Mouse (Mus musculus) heart, postnatal 4 days (tissue): ENCODE measurements around the gene Myrip. TPM values are rescaled to one million over a fixed set of nuclear protein-coding genes. Genes with fewer than 3 reads are reported as not detected.

Source experiments
- DNase-seq: peaks from one replicate; pipeline ENCODE4 v3.0.0; 2021
- total RNA-seq, 2 experiments: library from RNA; stranded (reverse); gene quantifications; 2 replicates each; pipeline ENCODE4 v1.2.3; 2021

Myrip gene
- total RNA-seq, 2 experiments from 2014 or later: 1.2 to 1.3 TPM

- DNase-seq: no peak
Observed at GRCm38 (mm10) chr9:120338172-120338571, 36.9 kb downstream of the Myrip start.

GRCm38 (mm10) chr9:120339975-120340695, 38.8 kb downstream of the Myrip start:
- DNase-seq: no peak

GRCm38 (mm10) chr9:120343123-120343790, 41.9 kb downstream of the Myrip start:
- DNase-seq: no peak

DNA sequence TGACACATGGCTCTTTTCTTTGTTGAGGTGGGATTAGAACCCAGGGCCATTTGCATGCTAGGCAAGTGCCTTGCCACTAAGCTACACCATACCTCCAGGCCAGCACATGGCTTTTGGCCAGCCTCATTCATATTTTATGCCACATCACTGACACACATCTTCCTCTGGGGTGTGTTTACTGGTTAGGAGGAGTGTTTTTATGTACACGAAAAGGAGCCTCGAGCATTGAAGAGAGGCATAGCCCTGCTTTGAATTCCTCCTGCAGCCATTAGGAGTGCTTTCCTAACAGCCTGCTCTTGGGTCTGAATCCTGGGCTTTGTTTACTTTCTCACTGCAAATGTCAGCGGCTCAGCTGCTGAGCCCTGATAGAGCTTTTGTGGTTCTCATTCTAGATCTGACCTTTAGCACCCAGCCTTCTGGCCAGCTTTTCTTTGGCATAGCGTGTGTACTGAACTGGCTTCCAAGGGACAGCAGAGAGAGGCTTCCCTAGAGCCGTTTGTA, 44.4 kb downstream of the Myrip start:
- DNase-seq: peak; percentile 40

- peak; percentile 48 for DNase-seq
Observed at GRCm38 (mm10) chr9:120349145-120349544, 47.8 kb downstream of the Myrip start.

DNA sequence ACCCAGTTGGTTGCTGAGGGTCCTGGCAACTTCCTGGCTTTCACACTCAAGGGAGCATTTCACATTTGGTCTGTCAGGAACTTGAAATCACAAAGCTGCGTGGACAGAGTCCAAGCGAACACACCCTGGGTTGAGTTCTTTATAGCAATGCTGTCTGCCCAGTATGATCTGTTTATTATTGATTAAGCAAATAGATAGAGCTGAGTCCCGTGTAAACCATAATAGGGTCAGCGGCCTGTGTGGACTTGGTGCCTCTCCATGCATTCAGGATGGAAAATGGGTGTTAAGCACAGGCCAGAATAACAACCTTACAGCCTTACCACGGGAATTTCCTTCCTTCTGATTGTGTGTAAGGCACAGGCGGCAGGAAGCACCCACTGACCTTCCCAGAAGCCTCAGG, 49.0 kb downstream of the Myrip start:
- DNase-seq: peak; percentile 24

DNA sequence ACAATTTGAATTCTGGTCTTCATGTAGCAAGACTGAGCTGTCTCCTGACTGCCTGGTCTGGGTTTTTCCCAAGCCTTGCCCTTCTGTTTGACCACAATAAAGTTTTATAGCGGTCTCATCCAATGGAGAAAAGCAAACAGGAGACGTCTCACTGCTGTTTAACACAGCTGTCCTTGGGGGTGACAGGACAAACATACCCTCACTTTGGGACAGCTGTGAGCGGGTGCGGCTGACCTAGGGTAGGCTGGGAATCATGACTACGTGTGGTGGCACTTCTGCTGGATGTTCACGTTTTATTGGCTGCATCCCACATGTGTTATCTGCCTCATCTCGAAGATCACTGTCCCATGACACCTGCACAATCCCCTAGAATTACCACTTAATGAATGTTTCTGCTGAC, 49.7 kb downstream of the Myrip start:
- no peak for DNase-seq

DNA sequence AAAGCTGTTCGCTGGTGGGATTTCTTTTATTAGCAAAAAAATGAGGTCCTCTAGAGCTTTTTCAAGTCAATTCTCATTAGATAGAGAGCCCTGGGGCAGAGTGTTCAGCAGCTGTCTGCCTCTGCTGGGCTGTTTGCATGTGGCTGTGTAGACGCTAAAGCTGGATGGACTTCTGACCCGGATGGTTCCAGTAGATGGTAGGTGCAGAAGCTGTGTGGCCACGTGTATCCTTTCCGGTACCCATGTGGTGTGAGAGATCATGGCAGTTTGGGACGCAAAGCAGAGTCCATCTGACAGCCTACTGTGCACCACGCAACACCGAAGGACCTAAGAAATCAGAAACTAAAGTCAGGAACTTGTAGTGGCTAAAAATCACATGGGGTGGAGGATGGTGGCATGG, 50.2 kb downstream of the Myrip start:
- no peak for DNase-seq

DNA sequence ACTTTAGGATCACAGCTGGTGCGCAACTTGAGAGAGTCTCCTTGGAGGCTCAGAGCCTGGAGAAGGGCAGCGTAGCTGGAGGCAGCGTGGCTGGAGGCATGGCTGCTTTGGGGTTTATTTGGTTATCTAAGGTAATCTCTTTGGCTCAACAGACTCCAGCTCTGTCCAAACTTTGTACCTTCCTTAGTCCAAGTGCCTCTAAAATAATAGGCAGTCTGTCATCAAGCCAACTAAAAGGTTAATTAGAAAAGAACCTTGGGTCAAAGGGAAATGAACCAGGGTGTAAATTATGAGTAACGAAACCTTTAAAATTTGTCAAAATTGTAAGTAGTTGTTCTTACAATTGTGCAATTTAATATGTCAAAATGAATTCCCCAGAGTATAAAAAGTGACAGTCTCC, 51.7 kb downstream of the Myrip start:
- no peak for DNase-seq

DNA sequence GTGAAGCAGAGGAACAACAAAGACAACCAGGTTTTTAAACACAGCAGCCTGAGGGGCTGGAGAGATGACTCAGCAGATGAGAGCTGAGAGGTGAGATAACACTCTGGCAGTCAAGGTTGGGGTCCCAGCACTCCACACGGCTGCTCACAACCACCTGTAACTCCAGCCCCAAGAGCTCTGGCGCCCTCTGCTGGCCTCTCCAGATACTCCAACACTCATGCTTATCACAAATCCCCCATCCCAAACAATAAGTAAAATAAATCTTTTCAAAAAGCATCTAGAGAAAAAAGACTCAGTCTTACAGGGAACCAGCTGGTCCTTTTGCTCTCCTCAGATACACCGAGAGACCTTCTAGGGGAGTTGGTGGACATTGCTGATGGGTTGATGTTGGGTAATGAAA, 52.7 kb downstream of the Myrip start:
- no peak for DNase-seq

- DNase-seq: no peak
Observed at GRCm38 (mm10) chr9:120354550-120355345, 53.4 kb downstream of the Myrip start.

DNA sequence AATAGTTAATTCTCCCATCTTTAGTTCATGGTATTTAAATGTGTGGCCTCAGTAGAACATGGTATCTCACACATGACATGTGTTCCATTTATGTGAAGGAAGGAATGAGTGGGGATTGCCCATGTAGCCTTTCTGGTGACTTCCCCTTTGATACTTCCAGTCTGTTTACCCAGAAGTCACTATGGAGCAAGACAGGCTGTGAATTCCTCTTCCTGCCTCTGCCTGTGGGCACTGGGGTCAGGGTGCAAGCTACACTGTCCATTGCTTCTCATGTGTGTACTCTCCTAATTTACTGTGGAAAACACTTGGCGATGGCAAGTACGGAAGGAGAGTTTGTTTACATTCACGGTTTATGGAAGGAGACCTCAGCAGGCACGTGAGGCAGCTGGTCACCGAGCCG, 55.2 kb downstream of the Myrip start:
- no peak for DNase-seq

DNA sequence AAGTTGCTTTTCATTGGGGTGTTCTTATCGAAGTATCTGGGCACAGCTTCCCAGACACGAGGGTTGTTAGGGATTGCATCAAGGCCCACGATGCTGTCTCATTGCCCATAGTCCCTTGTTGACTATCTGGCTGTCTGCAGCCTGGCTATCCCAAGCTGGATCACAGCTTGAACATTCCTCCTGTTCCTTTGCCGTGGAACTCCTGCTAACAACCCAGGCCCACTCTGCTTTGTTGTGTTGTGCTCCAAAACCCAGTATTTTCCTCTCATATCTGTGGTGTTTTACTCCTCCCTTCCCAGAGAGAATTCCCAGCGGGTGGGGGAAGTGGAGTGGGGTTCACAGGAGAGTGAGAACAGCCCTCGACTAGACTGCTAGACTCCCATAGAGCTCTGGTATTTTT, 56.7 kb downstream of the Myrip start:
- no peak for DNase-seq

- DNase-seq: peak; percentile 68
Observed at GRCm38 (mm10) chr9:120360397-120361177, 59.3 kb downstream of the Myrip start.

DNA sequence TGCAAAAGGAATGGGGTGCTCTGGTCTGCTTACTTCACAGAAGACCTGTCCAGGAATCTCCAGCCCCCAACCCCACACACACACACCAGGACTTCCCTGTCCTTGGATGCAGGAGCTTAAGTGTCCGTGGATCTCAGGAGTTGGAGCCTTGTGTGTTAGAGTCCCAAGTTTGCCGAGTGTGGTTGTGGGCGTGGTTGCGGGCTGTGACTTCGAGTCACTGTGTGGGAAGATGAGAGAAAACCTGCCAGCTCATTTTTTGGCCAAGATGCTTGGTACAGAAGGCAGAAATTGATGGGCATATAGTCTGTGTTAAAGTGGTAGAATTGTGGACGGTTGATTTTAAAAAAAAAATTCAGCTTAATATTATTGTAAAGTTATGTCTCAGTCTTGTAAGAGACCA, 60.3 kb downstream of the Myrip start:
- DNase-seq: no peak

DNA sequence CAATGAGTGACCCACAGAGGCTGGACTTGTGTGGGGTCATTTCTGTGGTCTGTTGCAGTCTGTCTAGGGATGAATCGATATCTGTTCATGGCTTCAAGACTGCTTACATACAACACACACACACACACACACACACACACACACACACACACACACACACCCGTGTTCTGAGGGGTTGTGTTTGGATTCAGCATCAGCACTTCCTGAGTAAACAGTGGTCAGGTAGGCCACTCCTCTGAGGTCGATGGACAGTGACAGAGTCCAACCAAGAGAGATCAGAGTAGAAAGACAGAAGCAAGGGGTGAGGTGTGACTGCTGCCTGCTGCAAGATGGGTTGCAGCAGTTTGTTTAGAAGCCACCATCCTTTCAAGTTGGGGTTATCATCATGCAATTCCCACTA, 61.4 kb downstream of the Myrip start:
- DNase-seq: no peak

- DNase-seq: no peak
Observed at GRCm38 (mm10) chr9:120364653-120365283, 63.5 kb downstream of the Myrip start.

DNA sequence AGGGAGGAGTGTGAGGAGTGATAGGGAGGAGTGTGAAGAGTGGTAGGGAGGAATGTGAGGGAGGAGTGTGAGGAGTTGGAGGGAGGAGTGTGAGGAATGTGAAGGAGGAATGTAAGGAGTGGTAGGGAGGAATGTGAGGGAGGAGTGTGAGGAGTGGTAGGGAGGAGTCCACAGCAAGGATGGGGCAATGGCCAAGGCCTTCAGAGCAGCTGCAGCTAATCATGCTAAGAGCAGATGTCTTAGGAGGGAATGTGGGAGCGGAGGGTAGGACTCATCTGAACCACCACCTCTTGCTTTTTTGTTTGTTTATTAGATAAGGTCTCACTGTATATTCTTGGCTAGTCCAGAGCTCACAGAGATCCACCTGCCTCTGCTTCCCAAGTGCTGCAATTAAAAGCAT, 66.2 kb downstream of the Myrip start:
- no peak for DNase-seq

- DNase-seq: no peak
Observed at GRCm38 (mm10) chr9:120371633-120372032, 70.3 kb downstream of the Myrip start.

GRCm38 (mm10) chr9:120372347-120372746, 71.0 kb downstream of the Myrip start:
- DNase-seq: no peak

DNA sequence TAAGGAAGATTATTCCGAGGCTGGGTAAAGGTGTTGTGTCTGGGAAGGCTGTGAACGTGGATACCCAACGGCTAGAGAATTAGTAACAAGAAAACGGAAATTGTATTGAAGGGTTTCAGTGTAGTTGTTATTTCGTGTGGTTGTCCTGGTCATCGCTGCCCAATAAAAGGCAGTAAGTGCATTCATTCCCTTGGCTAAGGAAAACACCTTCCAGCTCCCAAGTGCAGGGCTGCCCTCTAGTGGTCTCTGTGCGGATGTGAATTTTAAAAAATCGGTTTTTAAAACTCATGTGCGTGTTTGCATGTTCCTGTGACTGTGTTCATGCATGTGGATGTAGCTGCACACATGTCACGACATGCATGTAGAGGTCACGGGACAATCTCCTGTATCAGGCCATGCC, 76.4 kb downstream of the Myrip start:
- peak; percentile 65 for DNase-seq

GRCm38 (mm10) chr9:120395188-120395587, 93.9 kb downstream of the Myrip start:
- no peak for DNase-seq
